Mouse (Mus musculus) right cerebral cortex, postnatal 14 days (tissue): Measurements from ENCODE around the gene Gm21541.
"Not testable (repeated sequence)": the region's sequence is repeated elsewhere in the genome, so short reads cannot be mapped to it uniquely, and the experiment has no call there.

Experiments
- DNase-seq: peaks from one replicate; pipeline ENCODE4 v3.0.0; 2022

Gene Gm21541

DNA sequence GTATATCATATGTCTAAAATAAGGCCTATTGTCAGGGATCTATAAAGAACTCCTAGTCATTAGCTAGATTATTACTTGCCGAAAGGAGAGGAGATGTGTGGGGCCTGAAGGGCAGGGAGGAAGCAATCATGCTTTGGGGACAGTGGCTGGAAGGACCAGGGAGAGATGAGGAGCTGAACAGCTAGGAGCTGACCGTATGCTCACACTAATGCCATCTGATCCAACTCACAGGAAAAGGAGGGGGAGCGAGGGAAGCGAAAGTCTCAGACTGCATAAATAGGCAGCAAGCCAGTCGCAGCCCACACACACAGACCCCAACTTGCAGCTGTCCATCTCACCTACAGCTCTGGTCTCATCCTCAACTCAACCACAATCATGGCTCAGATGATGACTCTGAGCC is at the start of gene Gm21541:
Gm21541 (plus strand) TSS at position 301 of the 400 bp plus-strand sequence.
- not testable (repeated sequence) for DNase-seq

- DNase-seq = not testable (repeated sequence)
These were observed 37.9 kb downstream of the Gm21541 start, which contains the start of gene Gm20878 for GRCm38 (mm10) chr4:41941272-41941671. TSS of gene Gm20878 (plus strand) at chr4:41941572.
